Mouse (Mus musculus) frontal cortex, postnatal 14 days (tissue): ENCODE data around the gene Olfr411.

Experiments
- DNase-seq, 2 experiments: peaks; one replicate each; pipeline ENCODE4 v3.0.0; 2022; ENCODE audit warnings: low spot score in 2 of 2

Gene Olfr411

DNA sequence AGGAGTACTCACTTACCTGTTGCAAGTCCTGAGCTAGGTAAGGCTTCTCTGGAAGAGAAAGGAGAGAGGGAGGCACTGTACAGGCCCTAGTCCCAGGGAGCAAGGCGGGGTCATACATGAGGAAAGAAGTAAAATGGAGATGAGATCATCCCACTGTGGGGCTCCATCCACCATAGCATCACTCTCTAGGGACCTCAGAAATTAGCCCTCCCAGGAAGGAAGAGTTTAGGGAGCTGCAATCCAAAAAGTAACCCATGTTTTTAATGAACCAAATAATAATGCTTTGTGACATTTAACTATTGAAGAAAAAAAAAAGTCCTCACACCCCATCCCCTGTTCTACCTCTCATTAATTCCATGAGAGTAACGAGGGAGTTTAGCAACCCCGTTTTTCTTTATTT lies at the start of gene Olfr411:
Gene Olfr411 (minus strand): TSS at position 101 of the 400 bp plus-strand sequence.
- no peak for DNase-seq

DNA sequence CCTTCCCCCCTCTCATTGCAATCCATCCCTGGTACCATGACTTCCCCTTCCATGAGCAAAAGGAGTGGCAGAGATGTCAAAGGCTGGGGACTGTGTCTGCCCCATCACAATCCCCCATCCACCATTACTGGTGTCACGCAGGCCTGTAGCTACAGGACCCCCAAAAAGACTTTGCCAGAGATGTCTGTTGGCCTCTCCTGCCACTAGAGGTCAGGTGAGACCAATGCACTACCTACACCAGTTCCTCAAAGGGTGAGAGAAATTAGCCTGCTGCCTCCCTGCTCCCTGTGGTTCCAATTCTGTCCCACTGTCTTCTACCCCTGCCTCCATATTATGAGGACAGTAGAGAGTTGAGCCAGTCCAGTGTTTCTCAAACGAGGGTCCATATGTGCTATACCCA lies 49.7 kb upstream of the Olfr411 start:
- no peak for DNase-seq

DNA sequence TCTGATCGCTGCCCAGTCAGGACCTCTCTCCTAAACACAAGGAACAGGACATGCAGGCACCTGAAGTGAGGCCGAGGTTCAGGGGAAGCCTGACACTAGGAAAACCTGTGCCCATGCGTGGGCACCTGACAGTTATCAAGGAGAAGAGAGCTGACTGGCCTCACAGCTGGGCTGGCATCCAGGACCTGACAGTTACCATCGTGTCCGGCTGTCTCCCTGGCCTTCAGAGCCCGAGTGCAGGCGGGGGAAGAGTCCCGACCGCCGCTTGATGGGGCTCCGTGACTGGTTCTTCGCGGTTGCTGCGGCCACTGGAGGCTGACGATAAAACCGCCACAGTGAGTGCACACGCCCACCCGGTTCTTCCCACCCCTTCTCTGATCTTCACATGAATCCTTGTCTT lies 43.1 kb upstream of the Olfr411 start:
- no peak for DNase-seq

DNA sequence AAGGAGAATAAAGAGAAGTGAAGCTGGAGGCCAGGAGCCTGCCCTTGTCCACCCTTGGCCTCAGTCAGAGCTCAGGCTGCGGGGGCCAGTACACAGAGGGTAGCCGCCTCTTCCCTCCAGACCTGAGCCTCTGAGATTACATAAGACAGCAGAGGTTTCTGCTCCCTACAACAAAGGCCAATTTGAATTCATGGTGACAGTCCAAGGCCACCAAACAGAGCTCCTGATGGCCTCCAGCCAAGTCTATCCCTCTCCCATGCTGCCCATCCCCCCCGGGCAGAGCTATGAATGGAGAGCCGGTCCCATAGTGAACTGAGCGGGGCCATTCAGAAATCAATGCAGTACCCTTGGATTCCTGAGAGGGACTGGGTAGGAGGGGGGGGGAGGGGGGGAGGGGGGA lies 41.0 kb upstream of the Olfr411 start:
- DNase-seq: no peak

- DNase-seq: no peak
Observed at GRCm38 (mm10) chr11:74392903-74393302, 40.5 kb upstream of the Olfr411 start.

DNA sequence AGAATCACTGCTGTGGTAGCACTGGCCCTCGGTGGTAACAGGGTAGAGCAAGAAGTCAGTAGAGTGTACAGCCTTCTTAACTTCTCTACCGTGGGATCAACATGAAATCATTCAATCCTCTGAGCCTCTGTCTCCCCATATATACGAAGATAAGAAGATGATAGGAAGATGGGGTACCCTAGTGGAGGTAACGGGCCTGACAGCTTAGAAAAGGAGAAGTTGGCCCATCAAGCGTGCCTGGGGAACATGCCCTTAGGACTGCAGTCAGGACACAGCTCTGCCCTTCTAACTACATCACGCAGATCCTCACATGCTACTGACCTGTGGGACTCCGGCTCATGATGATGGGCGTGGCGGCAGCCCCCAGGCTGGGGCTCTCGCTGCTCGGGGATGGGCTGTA lies 39.4 kb upstream of the Olfr411 start:
- DNase-seq: no peak

GRCm38 (mm10) chr11:74387203-74387602 lies 34.8 kb upstream of the Olfr411 start:
- no peak for DNase-seq

DNA sequence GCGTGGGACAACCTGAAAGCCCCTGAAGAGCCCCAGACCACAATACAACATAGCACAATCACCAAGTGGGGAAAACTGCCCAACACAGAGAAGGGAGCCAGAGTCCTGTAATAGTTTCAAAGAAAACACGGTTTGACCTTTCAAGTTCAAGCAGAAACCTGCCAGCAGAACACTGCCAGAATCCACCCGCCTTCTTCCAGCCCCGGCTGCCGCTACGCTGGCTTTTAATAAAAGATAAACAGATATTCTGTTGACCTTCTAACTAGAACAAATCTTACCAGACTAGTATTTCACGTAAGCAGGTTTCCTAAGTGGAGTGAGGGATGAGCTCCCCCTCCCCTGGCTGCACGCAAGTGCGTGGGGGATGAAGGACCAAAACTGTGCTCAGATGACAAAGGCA lies 33.2 kb upstream of the Olfr411 start:
- DNase-seq: no peak

GRCm38 (mm10) chr11:74379166-74379873 lies 26.9 kb upstream of the Olfr411 start:
- no peak for DNase-seq

GRCm38 (mm10) chr11:74376847-74377246 lies 24.4 kb upstream of the Olfr411 start:
- peak in 1 of 2 experiments; percentile 69 for DNase-seq

GRCm38 (mm10) chr11:74371393-74372100 lies 19.1 kb upstream of the Olfr411 start:
- DNase-seq: peak in 1 of 2 experiments; percentile 83

- DNase-seq: no peak
Observed at GRCm38 (mm10) chr11:74361769-74362168, 9.3 kb upstream of the Olfr411 start, which contains the start of gene Olfr412. Gene Olfr412, plus strand, starts transcription at chr11:74362069.

DNA sequence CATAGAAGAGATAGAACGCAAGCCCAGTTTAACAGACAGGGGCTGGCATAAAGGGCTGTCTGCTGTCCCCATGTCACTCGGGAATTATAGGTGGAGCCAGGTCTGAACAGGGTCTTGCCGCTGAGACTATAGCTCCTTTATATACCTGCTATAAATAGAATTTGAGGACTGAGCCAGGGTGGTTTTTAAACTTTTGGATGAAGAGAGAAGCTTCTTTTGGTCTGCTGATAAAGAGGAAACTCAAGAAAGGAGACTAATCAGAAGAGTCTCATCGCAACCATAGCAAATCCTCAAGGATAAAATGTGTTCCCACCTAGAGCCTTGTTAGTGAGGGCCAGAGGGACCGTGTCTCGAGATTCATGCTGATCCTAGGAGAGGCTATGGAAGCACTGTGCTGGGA lies 14.5 kb downstream of the Olfr411 start, which contains the start of gene Olfr410:
Gene Olfr410 (minus strand): TSS at position 101 of the 400 bp plus-strand sequence.
- no peak for DNase-seq

GRCm38 (mm10) chr11:74328781-74329180 lies 23.7 kb downstream of the Olfr411 start:
- DNase-seq: no peak

DNA sequence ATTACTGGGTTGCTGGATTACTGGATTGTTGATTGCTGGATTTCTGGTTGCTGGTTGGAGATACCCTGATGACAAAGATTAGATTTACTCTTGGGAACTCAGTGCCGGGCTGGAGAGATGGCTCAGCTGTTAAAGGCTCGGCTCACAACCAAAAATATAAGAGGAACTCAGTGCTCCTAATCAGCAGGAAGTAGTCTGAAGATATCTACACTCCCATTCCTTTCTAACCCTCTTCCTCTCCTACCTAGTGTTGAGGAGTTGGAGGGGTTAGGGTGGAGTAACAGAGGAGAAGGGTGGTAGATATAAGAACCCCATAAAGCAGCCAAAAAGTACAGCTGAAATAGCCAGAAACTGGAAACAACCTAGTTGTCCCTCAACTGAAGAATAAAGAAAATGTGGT lies 26.4 kb downstream of the Olfr411 start:
- no peak for DNase-seq
